Mouse (Mus musculus): ENCODE measurements around the gene Muc20. TPM values are rescaled to one million over a fixed set of nuclear protein-coding genes. Genes with fewer than 3 reads are reported as not detected.

The Muc20 gene
- polyA plus RNA-seq (2015; fragmentation: Nextera tagmentation; extraction: Ambion mirVana), result not detected in 2 replicates

DNA sequence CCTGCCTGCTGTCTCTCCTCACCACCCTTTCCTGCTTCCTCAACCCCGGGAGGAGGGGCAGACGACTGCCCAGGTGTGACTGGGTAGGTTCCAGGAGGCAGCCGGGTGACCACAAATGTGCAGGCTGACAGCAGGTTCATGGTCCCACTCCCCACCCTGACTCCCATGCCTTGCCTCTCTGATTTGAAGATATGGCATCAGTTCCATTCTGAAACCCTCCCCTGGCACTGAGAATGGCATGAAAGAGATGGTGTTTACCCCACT, at the start of gene Muc20:
Gene Muc20, minus strand, starts transcription at position 10 of the 264 bp plus-strand sequence.
- no peaks in the 10 kb centered on the region for H3K27me3 ChIP-seq (replicated peaks; ENCODE audit: control insufficient read depth, insufficient read depth, low read length)
- no peak for ATAC-seq
- no peaks in the 10 kb centered on the region for H3K9me3 ChIP-seq (ENCODE audit: control insufficient read depth, low read length)
- 83% methylated on average over 3 of the region's 3 CpGs for WGBS
- no peak within 1 kb of the TSS for H3K9ac ChIP-seq (ENCODE audit: low read depth, low read length)
- H3K27ac ChIP-seq (ENCODE audit: low read depth, low read length), result no peak within 1 kb of the TSS
- no peak within 1 kb of the TSS for H3K4me2 ChIP-seq (ENCODE audit: low read length)
- no peaks in the 10 kb centered on the region for H3K4me1 ChIP-seq (ENCODE audit: control insufficient read depth, insufficient read depth, low read depth, low read length)
- H3K36me3 ChIP-seq (ENCODE audit: control insufficient read depth, insufficient read depth, low read length), result no peaks in the 10 kb centered on the region
- no peak within 1 kb of the TSS for H3K4me3 ChIP-seq (ENCODE audit: low read length)

- H3K9ac ChIP-seq (ENCODE audit: low read depth, low read length), result no peak overlapping the region
- WGBS, result 86% methylated on average over 4 of the region's 4 CpGs
- H3K36me3 ChIP-seq (ENCODE audit: control insufficient read depth, insufficient read depth, low read length), result peaks cover 33% of the 10 kb centered on the region
- no peaks in the 10 kb centered on the region for H3K27me3 ChIP-seq (replicated peaks; ENCODE audit: control insufficient read depth, insufficient read depth, low read length)
- no peak overlapping the region for H3K4me2 ChIP-seq (ENCODE audit: low read length)
- H3K27ac ChIP-seq (ENCODE audit: low read depth, low read length), result no peak overlapping the region
- no peak overlapping the region for H3K4me3 ChIP-seq (ENCODE audit: low read length)
- no peak for ATAC-seq
- no peaks in the 10 kb centered on the region for H3K4me1 ChIP-seq (ENCODE audit: control insufficient read depth, insufficient read depth, low read depth, low read length)
- no peaks in the 10 kb centered on the region for H3K9me3 ChIP-seq (ENCODE audit: control insufficient read depth, low read length)
These were observed 34.3 kb upstream of the Muc20 start for GRCm38 (mm10) chr16:32831501-32831900.

- no peak overlapping the region for H3K9ac ChIP-seq (ENCODE audit: low read depth, low read length)
- no peak overlapping the region for H3K27ac ChIP-seq (ENCODE audit: low read depth, low read length)
- WGBS, result 91% methylated on average over 11 of the region's 11 CpGs
- no peaks in the 10 kb centered on the region for H3K4me1 ChIP-seq (ENCODE audit: control insufficient read depth, insufficient read depth, low read depth, low read length)
- H3K36me3 ChIP-seq (ENCODE audit: control insufficient read depth, insufficient read depth, low read length), result peaks cover 37% of the 10 kb centered on the region
- ATAC-seq, result no peak
- no peaks in the 10 kb centered on the region for H3K9me3 ChIP-seq (ENCODE audit: control insufficient read depth, low read length)
- H3K27me3 ChIP-seq (replicated peaks; ENCODE audit: control insufficient read depth, insufficient read depth, low read length), result no peaks in the 10 kb centered on the region
- no peak overlapping the region for H3K4me2 ChIP-seq (ENCODE audit: low read length)
- H3K4me3 ChIP-seq (ENCODE audit: low read length), result no peak overlapping the region
These were observed 31.9 kb upstream of the Muc20 start for GRCm38 (mm10) chr16:32829104-32829503.

GRCm38 (mm10) chr16:32826521-32826920, 29.3 kb upstream of the Muc20 start:
- H3K4me2 ChIP-seq (ENCODE audit: low read length), result no peak overlapping the region
- ATAC-seq, result no peak
- no peak overlapping the region for H3K9ac ChIP-seq (ENCODE audit: low read depth, low read length)
- H3K4me3 ChIP-seq (ENCODE audit: low read length), result no peak overlapping the region
- no peaks in the 10 kb centered on the region for H3K27me3 ChIP-seq (replicated peaks; ENCODE audit: control insufficient read depth, insufficient read depth, low read length)
- no peaks in the 10 kb centered on the region for H3K9me3 ChIP-seq (ENCODE audit: control insufficient read depth, low read length)
- 95% methylated on average over 11 of the region's 11 CpGs for WGBS
- no peak overlapping the region for H3K27ac ChIP-seq (ENCODE audit: low read depth, low read length)
- peaks cover 39% of the 10 kb centered on the region for H3K36me3 ChIP-seq (ENCODE audit: control insufficient read depth, insufficient read depth, low read length)
- no peaks in the 10 kb centered on the region for H3K4me1 ChIP-seq (ENCODE audit: control insufficient read depth, insufficient read depth, low read depth, low read length)

- H3K4me3 ChIP-seq (ENCODE audit: low read length), result no peak overlapping the region
- no peak overlapping the region for H3K4me2 ChIP-seq (ENCODE audit: low read length)
- 81% methylated on average over 12 of the region's 12 CpGs for WGBS
- H3K27me3 ChIP-seq (replicated peaks; ENCODE audit: control insufficient read depth, insufficient read depth, low read length), result no peaks in the 10 kb centered on the region
- no peaks in the 10 kb centered on the region for H3K4me1 ChIP-seq (ENCODE audit: control insufficient read depth, insufficient read depth, low read depth, low read length)
- no peak for ATAC-seq
- no peak overlapping the region for H3K9ac ChIP-seq (ENCODE audit: low read depth, low read length)
- no peaks in the 10 kb centered on the region for H3K9me3 ChIP-seq (ENCODE audit: control insufficient read depth, low read length)
- H3K36me3 ChIP-seq (ENCODE audit: control insufficient read depth, insufficient read depth, low read length), result peaks cover 43% of the 10 kb centered on the region
- H3K27ac ChIP-seq (ENCODE audit: low read depth, low read length), result no peak overlapping the region
These were observed 28.1 kb upstream of the Muc20 start for GRCm38 (mm10) chr16:32825380-32825779.

- H3K9me3 ChIP-seq (ENCODE audit: control insufficient read depth, low read length), result no peaks in the 10 kb centered on the region
- H3K9ac ChIP-seq (ENCODE audit: low read depth, low read length), result no peak overlapping the region
- no peak overlapping the region for H3K27ac ChIP-seq (ENCODE audit: low read depth, low read length)
- H3K4me2 ChIP-seq (ENCODE audit: low read length), result no peak overlapping the region
- no peaks in the 10 kb centered on the region for H3K27me3 ChIP-seq (replicated peaks; ENCODE audit: control insufficient read depth, insufficient read depth, low read length)
- 97% methylated on average over 13 of the region's 13 CpGs for WGBS
- peaks cover 39% of the 10 kb centered on the region for H3K36me3 ChIP-seq (ENCODE audit: control insufficient read depth, insufficient read depth, low read length)
- no peak overlapping the region for H3K4me3 ChIP-seq (ENCODE audit: low read length)
- H3K4me1 ChIP-seq (ENCODE audit: control insufficient read depth, insufficient read depth, low read depth, low read length), result no peaks in the 10 kb centered on the region
- ATAC-seq, result no peak
These were observed 26.8 kb upstream of the Muc20 start for GRCm38 (mm10) chr16:32824061-32824460.

DNA sequence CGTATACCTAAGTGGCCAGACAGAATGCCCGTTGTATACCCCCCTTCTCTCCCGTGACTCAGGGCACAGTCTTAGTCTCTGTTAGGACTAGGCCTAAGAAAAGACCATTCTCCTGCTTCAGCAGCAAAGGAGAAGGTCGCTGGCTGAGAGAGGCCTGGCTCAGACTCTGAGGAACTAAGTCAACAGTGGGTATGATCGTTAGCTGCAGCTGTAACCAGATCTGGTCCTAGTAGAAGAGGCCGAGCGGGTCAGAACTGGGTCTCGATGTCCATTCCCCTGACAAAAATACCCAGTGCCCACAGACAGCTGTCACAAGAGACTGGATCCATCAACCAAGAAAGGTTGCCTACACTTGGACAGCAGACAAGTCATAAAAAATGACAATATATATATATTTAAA, 26.3 kb upstream of the Muc20 start:
- H3K36me3 ChIP-seq (ENCODE audit: control insufficient read depth, insufficient read depth, low read length), result peaks cover 36% of the 10 kb centered on the region
- WGBS, result 90% methylated on average over 8 of the region's 8 CpGs

DNA sequence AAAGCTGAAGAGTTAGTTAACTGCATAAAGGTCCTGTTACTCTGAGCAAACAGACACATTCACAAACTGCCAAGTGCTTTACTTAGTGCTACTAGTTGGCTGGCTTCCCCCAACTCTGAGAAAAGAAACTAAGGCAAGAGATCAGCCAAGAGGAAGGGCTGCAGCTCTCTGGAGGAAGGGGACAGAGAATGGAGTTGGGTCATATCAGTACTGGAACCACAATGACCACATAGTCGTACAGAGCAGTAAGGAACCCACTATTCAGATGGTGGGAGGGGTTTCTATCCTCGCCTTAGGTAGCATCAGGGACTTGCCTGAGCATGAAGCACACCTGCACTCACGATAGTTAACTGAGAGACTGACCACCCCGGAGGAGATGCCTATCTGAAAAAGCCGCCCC, 25.6 kb upstream of the Muc20 start:
- ATAC-seq, result no peak
- Histone ChIP-seq H3K9me3 (ENCODE audit: control insufficient read depth, low read length) (no peaks in the 10 kb centered on the region), H3K36me3 (ENCODE audit: control insufficient read depth, insufficient read depth, low read length) (peaks cover 34% of the 10 kb centered on the region), H3K4me3 (ENCODE audit: low read length) (no peak overlapping the region), H3K4me1 (ENCODE audit: control insufficient read depth, insufficient read depth, low read depth, low read length) (no peaks in the 10 kb centered on the region), H3K4me2 (ENCODE audit: low read length) (no peak overlapping the region), H3K9ac (ENCODE audit: low read depth, low read length) (no peak overlapping the region), H3K27ac (ENCODE audit: low read depth, low read length) (no peak overlapping the region), H3K27me3 (replicated peaks; ENCODE audit: control insufficient read depth, insufficient read depth, low read length) (no peaks in the 10 kb centered on the region)
- 96% methylated on average over 5 of the region's 5 CpGs for WGBS

More for the DNA sequence above, 26.3 kb upstream of the Muc20 start:
- no peak for ATAC-seq
- no peaks in the 10 kb centered on the region for H3K27me3 ChIP-seq (replicated peaks; ENCODE audit: control insufficient read depth, insufficient read depth, low read length)
- H3K9ac ChIP-seq (ENCODE audit: low read depth, low read length), result no peak overlapping the region
- no peak overlapping the region for H3K27ac ChIP-seq (ENCODE audit: low read depth, low read length)
- no peaks in the 10 kb centered on the region for H3K4me1 ChIP-seq (ENCODE audit: control insufficient read depth, insufficient read depth, low read depth, low read length)
- no peak overlapping the region for H3K4me3 ChIP-seq (ENCODE audit: low read length)
- H3K9me3 ChIP-seq (ENCODE audit: control insufficient read depth, low read length), result no peaks in the 10 kb centered on the region
- H3K4me2 ChIP-seq (ENCODE audit: low read length), result no peak overlapping the region

- Histone ChIP-seq H3K27me3 (replicated peaks; ENCODE audit: control insufficient read depth, insufficient read depth, low read length) (no peaks in the 10 kb centered on the region), H3K9ac (ENCODE audit: low read depth, low read length) (no peak overlapping the region), H3K27ac (ENCODE audit: low read depth, low read length) (no peak overlapping the region), H3K36me3 (ENCODE audit: control insufficient read depth, insufficient read depth, low read length) (peaks cover 31% of the 10 kb centered on the region), H3K4me1 (ENCODE audit: control insufficient read depth, insufficient read depth, low read depth, low read length) (no peaks in the 10 kb centered on the region), H3K4me2 (ENCODE audit: low read length) (no peak overlapping the region), H3K9me3 (ENCODE audit: control insufficient read depth, low read length) (no peaks in the 10 kb centered on the region), H3K4me3 (ENCODE audit: low read length) (no peak overlapping the region)
- WGBS, result 83% methylated on average over 6 of the region's 6 CpGs
- no peak for ATAC-seq
These were observed 25.2 kb upstream of the Muc20 start for GRCm38 (mm10) chr16:32822450-32822827.

DNA sequence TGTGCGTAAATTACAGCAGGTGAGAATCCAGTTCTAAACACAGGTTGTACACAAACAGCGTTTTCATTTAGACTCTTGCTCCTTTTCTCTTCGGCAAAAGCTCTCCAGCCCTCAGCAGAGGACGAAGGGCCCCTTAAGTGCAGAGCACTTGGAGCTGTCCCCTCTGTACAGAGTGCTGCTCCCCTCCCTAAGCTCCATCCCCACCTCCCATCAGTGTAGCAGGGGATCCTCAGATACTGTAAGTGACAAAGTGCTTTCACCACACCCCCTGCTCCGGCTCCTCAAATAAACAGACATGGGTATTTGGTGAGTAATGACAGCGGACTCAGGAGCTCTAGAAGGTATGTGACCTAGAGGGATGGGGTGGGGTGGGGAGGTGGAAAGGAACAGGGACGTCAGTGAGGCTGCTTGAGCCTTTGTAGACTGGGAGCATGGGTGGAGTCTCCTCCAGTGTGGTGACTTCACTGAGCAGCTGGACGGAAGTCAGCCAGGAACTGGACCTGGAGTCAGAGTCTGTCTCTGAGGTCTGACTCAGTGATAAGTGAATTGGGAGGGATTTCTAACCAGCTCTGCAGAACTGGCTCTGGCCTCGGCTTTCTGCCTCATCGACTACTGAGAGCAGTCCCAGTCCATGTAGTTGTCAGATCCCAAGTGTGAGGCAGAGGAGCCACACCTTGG, 24.7 kb upstream of the Muc20 start:
- Histone ChIP-seq H3K9me3 (ENCODE audit: control insufficient read depth, low read length) (no peaks in the 10 kb centered on the region), H3K27ac (ENCODE audit: low read depth, low read length) (no peak overlapping the region), H3K4me3 (ENCODE audit: low read length) (no peak overlapping the region), H3K9ac (ENCODE audit: low read depth, low read length) (no peak overlapping the region), H3K36me3 (ENCODE audit: control insufficient read depth, insufficient read depth, low read length) (peaks cover 29% of the 10 kb centered on the region), H3K4me2 (ENCODE audit: low read length) (no peak overlapping the region), H3K27me3 (replicated peaks; ENCODE audit: control insufficient read depth, insufficient read depth, low read length) (no peaks in the 10 kb centered on the region), H3K4me1 (ENCODE audit: control insufficient read depth, insufficient read depth, low read depth, low read length) (no peaks in the 10 kb centered on the region)
- WGBS, result 82% methylated on average over 10 of the region's 10 CpGs
- no peak for ATAC-seq

Measured in hindbrain, embryonic 16.5 days (tissue).